Mouse (Mus musculus) G1E (cell line): ENCODE data around the gene Abi3bp. TPM values are rescaled to one million over a fixed set of nuclear protein-coding genes. Genes with fewer than 3 reads are reported as not detected.

Experiments
- ATAC-seq: 2 replicates; pipeline ENCODE4 v1.8.0; 2016; ENCODE audit warnings: mild to moderate bottlenecking; ENCODE audit not compliant: insufficient number of reproducible peaks, poor library complexity, low FRiP score, severe bottlenecking; ENCODE audit errors: extremely low read depth
- DNase-seq: peaks from one replicate; pipeline ENCODE4 v3.0.0; 2012; ENCODE audit warnings: low spot score
- H3K27me3 ChIP-seq: 2 replicates; pipeline ENCODE4 v1.6.1; 2012; ENCODE audit warnings: mild to moderate bottlenecking, low read length, inconsistent platforms; ENCODE audit not compliant: insufficient read depth
- H3K36me3 ChIP-seq: replicated peaks from 2 replicates; pipeline ENCODE3; 2012; ENCODE audit warnings: mild to moderate bottlenecking, inconsistent platforms
- H3K4me1 ChIP-seq: 2 replicates; pipeline ENCODE4 v1.6.1; 2012; ENCODE audit warnings: low read depth, low read length, inconsistent platforms, mixed read lengths; ENCODE audit not compliant: insufficient read depth
- H3K4me3 ChIP-seq: 2 replicates; pipeline ENCODE4 v1.5.1; 2012; ENCODE audit warnings: low read depth, mild to moderate bottlenecking, inconsistent platforms, low read length, moderate library complexity, mixed read lengths
- H3K9me3 ChIP-seq: replicated peaks from 2 replicates; pipeline ENCODE4 v1.6.1; 2012; ENCODE audit warnings: inconsistent platforms
- CTCF ChIP-seq: IDR thresholded peaks from 2 replicates; pipeline ENCODE4 v1.5.1; 2012; ENCODE audit warnings: low read depth, low read length, inconsistent platforms, mixed read lengths
- GATA1 ChIP-seq: IDR thresholded peaks from 2 replicates; pipeline ENCODE4 v1.6.1; 2012; ENCODE audit warnings: borderline replicate concordance, low read length, inconsistent platforms, mixed read lengths
- GATA2 ChIP-seq: IDR thresholded peaks from 2 replicates; pipeline ENCODE4 v1.6.1; 2012; ENCODE audit warnings: low read depth, low read length, inconsistent platforms, borderline replicate concordance
- POLR2AphosphoS5 ChIP-seq: IDR thresholded peaks from 2 replicates; pipeline ENCODE4 v1.6.1; 2012; ENCODE audit warnings: low read depth, low read length, inconsistent platforms; ENCODE audit not compliant: insufficient replicate concordance
- TAL1 ChIP-seq: conservative IDR thresholded peaks from 2 replicates; pipeline ENCODE4 v1.6.1; 2012; ENCODE audit warnings: low read depth, low read length, inconsistent platforms, mixed read lengths
- polyA plus RNA-seq: library from polyadenylated mRNA; stranded (reverse); fragments of >175 nt; gene quantifications from 2 replicates; pipeline ENCODE4 v1.2.3, GENCODE M21; 2012
- total RNA-seq, 2 experiments: library from RNA; stranded (forward) in 1 of 2; stranded (reverse) in 1 of 2; fragments of 200-1000 nt in 1 of 2; fragments of >200 nt in 1 of 2; fragmentation: Nextera tagmentation in 1 of 2; gene quantifications; 2 replicates each; pipeline ENCODE4 v1.2.3; 2014 to 2017

Gene Abi3bp
- total and polyA plus RNA-seq, 3 experiments = 0.16 TPM; not detected in 2

GRCm38 (mm10) chr16:56451482-56451881 is 26.2 kb upstream of the Abi3bp start:
- Histone ChIP-seq H3K27me3 (no peaks in the 10 kb centered on the region), H3K36me3 (no peaks in the 10 kb centered on the region), H3K4me3 (no peak overlapping the region), H3K9me3 (no peaks in the 10 kb centered on the region), H3K4me1 (no peaks in the 10 kb centered on the region)
- DNase-seq = no peak
- TF ChIP-seq POLR2AphosphoS5 (no peak), CTCF (no peak), TAL1 (no peak), GATA1 (no peak), GATA2 (no peak)
- no peak for ATAC-seq

- Histone ChIP-seq H3K4me3 (no peak overlapping the region), H3K27me3 (no peaks in the 10 kb centered on the region), H3K9me3 (no peaks in the 10 kb centered on the region), H3K36me3 (no peaks in the 10 kb centered on the region), H3K4me1 (no peaks in the 10 kb centered on the region)
- ATAC-seq (no peak), DNase-seq (no peak)
- no peak for TF ChIP-seq GATA1
- TF ChIP-seq GATA2 = no peak
- TF ChIP-seq CTCF = no peak
- no peak for TF ChIP-seq TAL1
- no peak for TF ChIP-seq POLR2AphosphoS5
Observed at GRCm38 (mm10) chr16:56451923-56452322, 25.8 kb upstream of the Abi3bp start.

GRCm38 (mm10) chr16:56458052-56458754 is 19.5 kb upstream of the Abi3bp start:
- H3K4me1 ChIP-seq = no peaks in the 10 kb centered on the region
- TF ChIP-seq CTCF (no peak), GATA1 (no peak)
- DNase-seq (no peak), ATAC-seq (no peak)
- H3K27me3 ChIP-seq = no peaks in the 10 kb centered on the region
- H3K36me3 ChIP-seq = no peaks in the 10 kb centered on the region
- no peaks in the 10 kb centered on the region for H3K9me3 ChIP-seq
- no peak overlapping the region for H3K4me3 ChIP-seq

GRCm38 (mm10) chr16:56473160-56473559 is 4.5 kb upstream of the Abi3bp start:
- no peak overlapping the region for H3K4me3 ChIP-seq
- DNase-seq (no peak), ATAC-seq (no peak)
- H3K36me3 ChIP-seq = no peaks in the 10 kb centered on the region
- no peaks in the 10 kb centered on the region for H3K9me3 ChIP-seq
- peaks cover 2% of the 10 kb centered on the region; the same call in 1 of the 2 replicates for H3K27me3 ChIP-seq
- no peak for TF ChIP-seq GATA1
- no peak for TF ChIP-seq POLR2AphosphoS5
- TF ChIP-seq TAL1 = no peak
- TF ChIP-seq GATA2 = no peak
- no peak for TF ChIP-seq CTCF
- no peaks in the 10 kb centered on the region for H3K4me1 ChIP-seq

- H3K9me3 ChIP-seq = no peaks in the 10 kb centered on the region
- TF ChIP-seq POLR2AphosphoS5 (no peak), TAL1 (no peak), CTCF (no peak), GATA2 (no peak), GATA1 (no peak)
- ATAC-seq = no peak
- H3K4me3 ChIP-seq = no peak overlapping the region
- no peaks in the 10 kb centered on the region for H3K4me1 ChIP-seq
- DNase-seq = no peak
- no peaks in the 10 kb centered on the region for H3K36me3 ChIP-seq
- H3K27me3 ChIP-seq = peaks cover 2% of the 10 kb centered on the region; the same call in 1 of the 2 replicates
Observed at GRCm38 (mm10) chr16:56475676-56476075, 2.0 kb upstream of the Abi3bp start.

- Histone ChIP-seq H3K36me3 (no peaks in the 10 kb centered on the region), H3K4me3 (no peak overlapping the region), H3K27me3 (peaks cover 2% of the 10 kb centered on the region; the same call in 1 of the 2 replicates), H3K4me1 (no peaks in the 10 kb centered on the region), H3K9me3 (no peaks in the 10 kb centered on the region)
- DNase-seq (no peak), ATAC-seq (no peak)
- TF ChIP-seq POLR2AphosphoS5 = no peak
- TF ChIP-seq GATA2 = no peak
- TF ChIP-seq TAL1 = no peak
- TF ChIP-seq CTCF = no peak
- no peak for TF ChIP-seq GATA1
Observed at GRCm38 (mm10) chr16:56478575-56479191, 1.0 kb downstream of the Abi3bp start.
